In the genomic region with DNA sequence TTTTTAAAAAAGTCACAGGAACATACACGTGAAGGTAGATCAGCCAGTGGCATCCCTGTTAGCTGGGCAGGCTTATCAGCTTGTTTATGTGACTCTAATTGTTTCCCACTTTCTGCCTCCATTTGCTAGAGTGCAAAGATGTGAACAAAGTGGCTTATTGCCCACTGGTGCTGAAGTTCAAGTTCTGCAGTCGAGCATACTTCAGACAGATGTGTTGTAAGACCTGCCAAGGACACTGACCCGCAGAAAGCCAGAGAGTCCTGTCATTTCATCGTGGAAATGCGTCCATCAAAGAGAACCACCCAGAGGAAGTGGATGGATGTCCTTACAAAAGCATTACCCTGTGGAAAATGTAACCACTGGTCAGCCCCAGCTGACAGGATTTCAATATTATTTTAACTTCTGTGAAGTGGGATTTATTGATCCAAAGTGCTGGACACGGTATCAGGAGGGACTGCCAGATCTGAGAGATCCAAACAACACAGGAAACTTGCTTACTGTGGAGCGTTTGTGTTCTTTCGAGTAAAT, we compare ENCODE assay signal across 13 mouse cellular contexts.
A peak's percentile ranks its signal among the peaks of the same experiment; 100 is the strongest.
DNase-seq lines count a peak whose midpoint lies in the region; ATAC-seq and TF ChIP-seq lines count a peak whose summit lies in the region.
"Had no signal": no experiment of that assay in that cellular context is flagged by ENCODE, and none has a peak within 500 bp of the region (broad histone marks: within the 10 kb centered on the region; RNA-seq: fewer than 3 reads in every experiment).

No protein-coding gene starts in this region.

- peak overlapping the region; percentile 36; the same call in 1 of the 2 replicates for H3K27ac ChIP-seq in heart, embryonic 13.5 days (replicated peaks)
- no peak overlapping the region for H3K27ac ChIP-seq in liver, postnatal 0 days (ENCODE audit: low read depth)
- H3K27ac ChIP-seq in liver, embryonic 11.5 days (ENCODE audit: low read depth, low read length), result no peak overlapping the region
- peak overlapping the region; percentile 56; the same call in 1 of the 2 replicates for H3K27ac ChIP-seq in limb, embryonic 12.5 days
- H3K27ac ChIP-seq: embryonic facial prominence, embryonic 10.5 days; hindbrain, embryonic 10.5 days had no signal

- H3K27me3 ChIP-seq in heart, embryonic 13.5 days (replicated peaks), result no peaks in the 10 kb centered on the region
- H3K27me3 ChIP-seq in liver, postnatal 0 days (ENCODE audit: insufficient read depth, low read length), result no peaks in the 10 kb centered on the region
- H3K27me3 ChIP-seq in liver, embryonic 11.5 days (replicated peaks; ENCODE audit: control insufficient read depth, insufficient read depth, low read length), result no peaks in the 10 kb centered on the region
- H3K27me3 ChIP-seq in limb, embryonic 12.5 days, result no peaks in the 10 kb centered on the region

- H3K9me3 ChIP-seq in heart, embryonic 13.5 days, result no peaks in the 10 kb centered on the region
- H3K9me3 ChIP-seq in liver, postnatal 0 days (ENCODE audit: low read length), result no peaks in the 10 kb centered on the region
- no peaks in the 10 kb centered on the region for H3K9me3 ChIP-seq in liver, embryonic 11.5 days (ENCODE audit: control insufficient read depth, low read length)
- no peaks in the 10 kb centered on the region for H3K9me3 ChIP-seq in limb, embryonic 12.5 days
- H3K9me3 ChIP-seq: embryonic facial prominence, embryonic 10.5 days; hindbrain, embryonic 10.5 days had no signal

- peaks cover 21% of the 10 kb centered on the region for H3K36me3 ChIP-seq in heart, embryonic 13.5 days
- H3K36me3 ChIP-seq in liver, postnatal 0 days (replicated peaks; ENCODE audit: insufficient read depth, low read length), result no peaks in the 10 kb centered on the region
- no peaks in the 10 kb centered on the region for H3K36me3 ChIP-seq in liver, embryonic 11.5 days (ENCODE audit: control insufficient read depth, insufficient read depth, low read length)
- peaks cover 4% of the 10 kb centered on the region; the same call in 1 of the 2 replicates for H3K36me3 ChIP-seq in limb, embryonic 12.5 days
- H3K36me3 ChIP-seq: embryonic facial prominence, embryonic 10.5 days; hindbrain, embryonic 10.5 days had no signal

- H3K4me3 ChIP-seq in heart, embryonic 13.5 days, result no peak overlapping the region
- no peak overlapping the region for H3K4me3 ChIP-seq in liver, postnatal 0 days (ENCODE audit: low read depth, low read length)
- no peak overlapping the region for H3K4me3 ChIP-seq in liver, embryonic 11.5 days (ENCODE audit: low read depth, low read length)
- no peak overlapping the region for H3K4me3 ChIP-seq in limb, embryonic 12.5 days (replicated peaks)
- H3K4me3 ChIP-seq: embryonic facial prominence, embryonic 10.5 days; hindbrain, embryonic 10.5 days had no signal

- 49% methylated on average over 8 of the region's 8 CpGs for WGBS in heart, embryonic 13.5 days
- 45% methylated on average over 8 of the region's 8 CpGs for WGBS in liver, postnatal 0 days (ENCODE audit: insufficient replicate concordance)
- 50% methylated on average over 8 of the region's 8 CpGs for WGBS in liver, embryonic 11.5 days
- 60% methylated on average over 8 of the region's 8 CpGs for WGBS in limb, embryonic 12.5 days

- no peak for ATAC-seq in heart, embryonic 13.5 days (ENCODE audit: extremely low read depth, insufficient number of reproducible peaks, low FRiP score, low TSS enrichment)
- ATAC-seq in liver, postnatal 0 days, result peak; percentile 74
- ATAC-seq in liver, embryonic 11.5 days (replicated peaks; ENCODE audit: low FRiP score), result no peak
- ATAC-seq in limb, embryonic 12.5 days (ENCODE audit: insufficient number of reproducible peaks, insufficient read depth, low FRiP score, low TSS enrichment, low read depth), result no peak
- ATAC-seq: CD4-positive, CD25-positive, alpha-beta regulatory T cell, adult 4 months; intestine, embryonic 16.5 days had no signal

- H3K4me1 ChIP-seq in heart, embryonic 13.5 days, result peaks cover 42% of the 10 kb centered on the region
- H3K4me1 ChIP-seq in liver, postnatal 0 days (ENCODE audit: insufficient read depth), result no peaks in the 10 kb centered on the region
- no peaks in the 10 kb centered on the region for H3K4me1 ChIP-seq in liver, embryonic 11.5 days (replicated peaks; ENCODE audit: control insufficient read depth, insufficient read depth, low read length)
- peaks cover 40% of the 10 kb centered on the region for H3K4me1 ChIP-seq in limb, embryonic 12.5 days (replicated peaks)
- H3K4me1 ChIP-seq: embryonic facial prominence, embryonic 10.5 days; hindbrain, embryonic 10.5 days had no signal

- H3K9ac ChIP-seq in heart, embryonic 13.5 days, result no peak overlapping the region
- H3K9ac ChIP-seq in liver, postnatal 0 days (replicated peaks), result no peak overlapping the region
- no peak overlapping the region for H3K9ac ChIP-seq in liver, embryonic 11.5 days (ENCODE audit: low read depth, low read length)
- no peak overlapping the region for H3K9ac ChIP-seq in limb, embryonic 12.5 days (replicated peaks)

- no peak for DNase-seq in heart, adult 8-10 months (ENCODE audit: low spot score)
- DNase-seq in liver, postnatal 0 days, result peak; percentile 21
- no peak for DNase-seq in liver, embryonic 11.5 days (ENCODE audit: low spot score)
- peak; percentile 45 for DNase-seq in NIH3T3 (ENCODE audit: low read depth)
- no peak for DNase-seq in embryo, embryonic 10.5 days (ENCODE audit: low spot score)
- DNase-seq: cerebellum, postnatal 14 days; liver had no signal

- TF ChIP-seq CTCF in liver, postnatal 0 days (IDR thresholded peaks at IDR 0.05; ENCODE audit: low read depth), result no peak

- H3K4me2 ChIP-seq in heart, embryonic 13.5 days, result no peak overlapping the region
- H3K4me2 ChIP-seq in liver, postnatal 0 days (ENCODE audit: low read depth, low read length), result no peak overlapping the region
- no peak overlapping the region for H3K4me2 ChIP-seq in liver, embryonic 11.5 days
- H3K4me2 ChIP-seq in limb, embryonic 12.5 days, result no peak overlapping the region

- TF ChIP-seq EP300 in liver, postnatal 0 days (IDR thresholded peaks at IDR 0.05; ENCODE audit: low read depth), result no peak

Comparison
In these comparisons a context has a peak if more than half of its experiments do, and no peak if none do; other contexts are left out.
1. DNase-seq: peak in liver, postnatal 0 days (single experiment) and NIH3T3 (single experiment); none in heart, adult 8-10 months (single experiment), liver, embryonic 11.5 days (single experiment) and embryo, embryonic 10.5 days (single experiment).
2. H3K27ac ChIP-seq: peak in heart, embryonic 13.5 days (single experiment) and limb, embryonic 12.5 days (single experiment); none in liver, postnatal 0 days (single experiment) and liver, embryonic 11.5 days (single experiment).